Mouse (Mus musculus): Measurements from ENCODE around the gene Gnaq. TPM values are rescaled to one million over a fixed set of nuclear protein-coding genes. Genes with fewer than 3 reads are reported as not detected.
"Not testable (repeated sequence)": the region's sequence is repeated elsewhere in the genome, so short reads cannot be mapped to it uniquely, and the experiment has no call there.

The Gnaq gene
- polyA plus RNA-seq, 1 experiment from 2014 or later: 4.0 TPM

DNA sequence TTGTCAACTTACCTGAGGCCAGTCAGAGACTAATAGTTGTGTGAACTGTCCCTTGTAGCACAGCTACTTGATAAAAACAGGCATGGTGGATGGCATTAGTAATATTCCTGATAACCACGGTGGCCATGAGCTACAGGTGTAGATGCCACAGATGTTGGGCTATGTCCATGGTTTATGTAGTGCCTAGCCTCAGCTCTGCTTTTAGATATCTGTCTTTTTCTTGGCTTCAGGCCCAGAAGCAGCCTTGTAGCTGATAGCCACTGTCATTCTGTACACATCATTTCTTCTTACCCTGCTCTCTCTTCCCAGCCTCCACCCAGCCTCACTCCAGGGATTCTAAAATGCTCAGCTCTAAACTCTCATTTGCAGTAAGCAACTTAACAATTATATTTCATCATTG is 128.3 kb downstream of the Gnaq start:
- 51% methylated on average over 1 of the region's 1 CpGs for WGBS (ENCODE audit: insufficient replicate concordance)
- DNase-seq (no peak), ATAC-seq (ENCODE audit: low read depth) (no peak)
- Histone ChIP-seq H3K9ac (no peak overlapping the region), H3K27ac (no peak overlapping the region), H3K4me3 (replicated peaks) (no peak overlapping the region), H3K4me1 (replicated peaks) (peaks cover 31% of the 10 kb centered on the region), H3K27me3 (no peaks in the 10 kb centered on the region), H3K9me3 (replicated peaks) (no peaks in the 10 kb centered on the region), H3K36me3 (no peaks in the 10 kb centered on the region), H3K4me2 (no peak overlapping the region)

DNA sequence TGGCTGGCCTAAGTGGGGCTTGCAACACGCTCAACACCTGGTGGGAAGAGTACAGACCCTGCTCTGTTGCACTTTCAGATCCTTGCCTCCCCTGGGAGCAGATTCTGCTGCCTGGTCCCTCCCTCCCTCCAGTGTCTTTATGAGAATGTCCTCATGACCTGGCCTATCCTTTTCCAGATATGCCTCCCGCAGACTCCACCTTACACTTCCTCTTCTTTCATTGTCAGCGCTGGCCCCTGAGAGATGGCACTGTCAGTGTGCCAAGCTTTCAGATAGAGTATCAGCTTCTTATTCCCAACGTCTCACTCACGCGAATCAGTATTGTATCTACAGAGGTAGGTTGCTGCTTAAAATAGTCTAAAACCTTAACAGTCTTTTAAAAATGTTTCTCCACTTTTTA is 129.0 kb downstream of the Gnaq start:
- Histone ChIP-seq H3K4me3 (replicated peaks) (no peak overlapping the region), H3K27ac (no peak overlapping the region), H3K9ac (no peak overlapping the region), H3K4me2 (no peak overlapping the region), H3K9me3 (replicated peaks) (no peaks in the 10 kb centered on the region), H3K27me3 (no peaks in the 10 kb centered on the region), H3K4me1 (replicated peaks) (peaks cover 31% of the 10 kb centered on the region), H3K36me3 (no peaks in the 10 kb centered on the region)
- no peak for DNase-seq
- WGBS (ENCODE audit: insufficient replicate concordance): 56% methylated on average over 6 of the region's 6 CpGs
- no peak for ATAC-seq (ENCODE audit: low read depth)

DNA sequence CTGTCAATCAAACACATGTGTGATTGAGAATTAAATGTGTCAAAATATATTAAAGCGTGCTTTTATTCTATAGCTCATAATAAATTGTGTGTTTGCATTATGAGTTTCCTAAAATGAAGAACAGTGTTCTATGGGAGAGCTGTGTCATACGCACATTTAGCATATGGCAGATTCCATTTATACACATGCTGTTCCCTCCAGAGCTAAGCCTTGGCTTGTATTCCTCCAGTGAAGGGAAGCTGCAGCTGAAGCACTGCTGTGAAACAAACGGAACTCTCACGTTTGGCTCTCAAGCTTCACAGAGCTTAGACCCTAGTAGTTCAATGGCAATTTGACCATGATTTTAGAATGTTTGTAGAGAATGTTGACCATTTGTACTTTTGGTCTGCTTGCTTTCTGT is 129.7 kb downstream of the Gnaq start:
- WGBS (ENCODE audit: insufficient replicate concordance): 77% methylated on average over 4 of the region's 4 CpGs
- Histone ChIP-seq H3K9me3 (replicated peaks) (no peaks in the 10 kb centered on the region), H3K4me3 (replicated peaks) (no peak overlapping the region), H3K4me2 (no peak overlapping the region), H3K36me3 (no peaks in the 10 kb centered on the region), H3K9ac (no peak overlapping the region), H3K27me3 (no peaks in the 10 kb centered on the region), H3K27ac (no peak overlapping the region), H3K4me1 (replicated peaks) (peaks cover 31% of the 10 kb centered on the region)
- DNase-seq: no peak
- ATAC-seq (ENCODE audit: low read depth): no peak

DNA sequence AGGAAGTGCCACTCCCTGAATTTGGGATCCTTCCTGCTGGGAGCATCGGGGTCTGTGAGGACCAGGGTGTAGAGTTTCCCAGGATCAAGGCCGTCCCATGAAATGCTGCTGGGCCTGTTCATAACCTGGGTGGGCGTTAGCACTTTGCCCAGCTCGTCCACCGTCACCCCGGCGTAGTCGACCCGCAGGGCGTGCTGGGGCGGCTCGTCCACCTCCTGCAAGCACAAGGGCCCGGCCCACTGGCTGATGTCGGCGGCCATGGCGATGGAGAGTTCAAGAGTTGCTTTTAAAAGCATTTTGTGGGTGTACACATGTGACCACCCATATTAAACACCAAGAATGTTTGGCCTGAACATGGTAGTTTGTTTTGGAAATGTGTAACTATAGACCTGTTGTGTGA is 134.7 kb downstream of the Gnaq start:
- WGBS (ENCODE audit: insufficient replicate concordance): 79% methylated on average over 12 of the region's 16 CpGs

DNA sequence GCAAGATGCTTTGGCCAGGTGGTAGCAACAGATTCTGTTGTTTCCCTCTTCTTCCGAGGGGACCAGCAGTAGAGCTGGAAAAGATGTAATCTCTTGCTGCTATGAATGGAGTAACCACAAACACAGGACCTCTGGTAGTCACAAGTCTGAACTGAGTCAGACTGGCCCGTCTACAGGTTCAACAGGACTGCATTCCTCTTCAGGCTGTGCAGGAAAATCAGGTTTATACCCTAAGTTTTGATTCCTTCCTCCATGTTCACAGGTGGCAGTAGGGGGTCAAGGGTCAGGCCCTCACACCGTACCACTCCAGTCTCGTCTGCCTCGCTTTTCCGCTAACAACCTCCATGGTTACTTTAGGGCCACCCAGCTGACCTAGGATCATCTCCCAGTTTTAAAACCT is 137.6 kb downstream of the Gnaq start:
- no peaks in the 10 kb centered on the region for H3K9me3 ChIP-seq (replicated peaks)
- peaks cover 4% of the 10 kb centered on the region for H3K4me1 ChIP-seq (replicated peaks)
- no peaks in the 10 kb centered on the region for H3K36me3 ChIP-seq
- no peaks in the 10 kb centered on the region for H3K27me3 ChIP-seq
- no peak overlapping the region for H3K4me2 ChIP-seq
- DNase-seq: no peak
- WGBS (ENCODE audit: insufficient replicate concordance): 70% methylated on average over 6 of the region's 6 CpGs
- no peak overlapping the region for H3K27ac ChIP-seq
- no peak overlapping the region for H3K4me3 ChIP-seq (replicated peaks)
- H3K9ac ChIP-seq: no peak overlapping the region
- ATAC-seq (ENCODE audit: low read depth): no peak

More for the DNA sequence above, 134.7 kb downstream of the Gnaq start:
- H3K4me3 ChIP-seq (replicated peaks); H3K27ac ChIP-seq; H3K27me3 ChIP-seq; H3K36me3 ChIP-seq; DNase-seq; H3K4me1 ChIP-seq (replicated peaks); H3K9ac ChIP-seq; ATAC-seq (ENCODE audit: low read depth); H3K4me2 ChIP-seq; H3K9me3 ChIP-seq (replicated peaks): not testable (repeated sequence)

DNA sequence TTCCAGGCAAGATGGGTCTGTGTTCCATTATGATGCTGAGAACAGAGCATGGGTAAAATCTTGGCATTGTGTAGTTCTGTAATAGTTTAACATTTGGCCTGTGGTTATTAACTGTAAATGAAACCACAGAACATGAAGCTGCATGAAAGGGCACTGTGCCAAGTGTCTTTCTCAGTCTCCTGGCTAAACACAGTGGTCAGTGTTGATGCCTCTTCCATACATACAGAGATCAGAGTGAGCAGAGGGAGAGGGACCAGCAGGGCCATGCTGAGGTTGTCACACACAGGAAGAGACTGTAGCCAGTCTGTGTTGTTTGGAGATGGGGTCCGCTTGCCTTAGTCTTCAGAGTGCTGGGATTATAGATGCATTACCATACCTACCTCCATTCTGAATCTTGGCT is 138.4 kb downstream of the Gnaq start:
- H3K27ac ChIP-seq: no peak overlapping the region
- no peak overlapping the region for H3K4me2 ChIP-seq
- H3K4me3 ChIP-seq (replicated peaks): no peak overlapping the region
- no peak for DNase-seq
- no peaks in the 10 kb centered on the region for H3K36me3 ChIP-seq
- H3K9ac ChIP-seq: no peak overlapping the region
- WGBS (ENCODE audit: insufficient replicate concordance): 57% methylated on average over 1 of the region's 1 CpGs
- H3K27me3 ChIP-seq: no peaks in the 10 kb centered on the region
- H3K9me3 ChIP-seq (replicated peaks): no peaks in the 10 kb centered on the region
- H3K4me1 ChIP-seq (replicated peaks): peaks cover 4% of the 10 kb centered on the region
- no peak for ATAC-seq (ENCODE audit: low read depth)

DNA sequence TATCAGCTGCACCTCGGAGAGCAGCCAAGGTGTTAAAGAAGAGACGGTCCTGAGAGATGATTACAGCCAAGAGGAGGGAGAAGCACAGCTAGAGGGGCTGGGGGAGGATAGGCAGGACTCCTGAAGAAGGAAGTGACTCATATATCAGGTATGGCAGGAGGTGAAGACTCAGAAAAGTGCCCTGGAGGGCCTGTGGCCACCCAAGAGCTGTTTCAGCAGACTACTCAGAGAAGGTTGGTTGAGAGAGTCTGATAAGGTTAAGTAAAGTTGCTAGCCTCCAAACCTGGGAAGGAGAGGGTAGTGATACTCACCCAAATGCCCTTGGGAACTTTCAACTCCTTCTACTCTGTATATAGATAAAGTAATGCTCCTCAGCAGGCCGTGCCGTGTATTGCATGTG is 140.4 kb downstream of the Gnaq start:
- Histone ChIP-seq H3K9me3 (replicated peaks) (no peaks in the 10 kb centered on the region), H3K9ac (no peak overlapping the region), H3K4me2 (no peak overlapping the region), H3K4me3 (replicated peaks) (no peak overlapping the region), H3K36me3 (no peaks in the 10 kb centered on the region), H3K4me1 (replicated peaks) (peaks cover 4% of the 10 kb centered on the region), H3K27me3 (no peaks in the 10 kb centered on the region), H3K27ac (no peak overlapping the region)
- ATAC-seq (ENCODE audit: low read depth) (no peak), DNase-seq (no peak)
- 50% methylated on average over 4 of the region's 4 CpGs for WGBS (ENCODE audit: insufficient replicate concordance)

DNA sequence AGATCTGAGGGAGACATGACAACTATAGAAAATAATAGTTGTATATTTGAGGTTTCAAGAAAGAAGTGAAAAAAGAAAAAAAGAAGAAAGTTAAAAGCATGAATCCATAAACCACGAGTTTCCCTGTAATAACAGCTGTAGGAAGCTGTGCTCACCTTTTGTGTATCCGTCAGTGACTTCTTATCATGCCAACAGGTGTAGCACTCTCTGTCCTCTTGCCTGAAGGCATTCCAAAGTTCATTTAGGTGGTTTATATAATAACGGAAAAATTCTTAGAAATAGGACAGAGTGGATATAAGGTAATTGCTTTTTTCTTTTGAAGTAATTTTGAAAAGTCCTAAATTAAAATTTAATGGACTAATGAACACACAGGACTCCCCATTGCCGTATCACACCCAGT is 147.6 kb downstream of the Gnaq start:
- DNase-seq: no peak
- no peak overlapping the region for H3K4me2 ChIP-seq
- no peaks in the 10 kb centered on the region for H3K9me3 ChIP-seq (replicated peaks)
- no peak overlapping the region for H3K27ac ChIP-seq
- 59% methylated on average over 4 of the region's 4 CpGs for WGBS (ENCODE audit: insufficient replicate concordance)
- H3K36me3 ChIP-seq: no peaks in the 10 kb centered on the region
- no peak for ATAC-seq (ENCODE audit: low read depth)
- H3K4me3 ChIP-seq (replicated peaks): no peak overlapping the region
- no peak overlapping the region for H3K9ac ChIP-seq
- H3K4me1 ChIP-seq (replicated peaks): peaks cover 23% of the 10 kb centered on the region
- H3K27me3 ChIP-seq: no peaks in the 10 kb centered on the region

DNA sequence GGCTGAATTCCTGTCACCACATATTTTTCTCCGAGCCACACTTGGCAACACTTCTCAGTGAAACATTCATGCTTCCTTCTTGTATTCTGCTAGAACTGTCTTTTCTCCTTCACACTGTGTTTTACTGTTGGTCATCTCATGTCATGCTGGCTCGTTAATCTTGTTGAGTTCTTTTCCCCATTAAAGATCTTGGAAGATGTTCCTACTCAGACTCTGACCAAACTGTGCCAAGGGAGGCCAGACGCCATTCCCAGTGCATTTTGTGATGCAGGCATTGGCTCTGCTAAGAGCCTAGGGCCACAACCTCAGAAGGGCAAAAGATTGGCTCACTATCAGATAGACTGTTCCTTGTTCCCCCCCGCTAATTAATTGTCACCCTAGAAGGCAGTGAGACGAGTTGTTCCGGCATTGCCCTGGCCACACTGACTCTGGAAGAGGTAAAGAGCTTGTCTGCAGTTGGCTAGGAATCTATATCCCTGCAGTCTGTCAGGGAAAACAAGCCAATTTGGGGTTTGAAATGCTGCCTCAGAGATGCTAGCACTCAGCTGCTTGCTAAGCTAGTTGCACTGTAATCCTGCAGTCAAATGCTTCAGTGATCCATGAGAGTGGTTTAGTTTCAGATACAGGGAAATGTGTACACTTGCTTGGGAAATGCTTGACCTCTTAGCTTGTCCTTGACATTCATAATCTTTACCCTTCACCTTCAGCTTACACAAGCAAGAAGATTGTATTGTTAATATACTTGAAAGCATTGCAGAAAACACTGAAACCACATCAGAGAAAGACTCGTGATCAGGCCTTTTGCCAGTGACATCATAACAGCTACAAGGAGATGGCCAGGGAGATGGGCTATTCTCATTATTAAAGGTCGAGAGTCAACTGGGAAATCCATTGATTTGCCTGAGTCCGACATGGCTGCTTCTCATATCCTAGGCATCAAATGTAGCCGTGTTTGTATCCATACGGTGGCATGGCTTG is 152.7 kb downstream of the Gnaq start:
- no peak overlapping the region for H3K9ac ChIP-seq
- 67% methylated on average over 11 of the region's 11 CpGs for WGBS (ENCODE audit: insufficient replicate concordance)
- H3K36me3 ChIP-seq: no peaks in the 10 kb centered on the region
- peak overlapping the region; percentile 29; the same call in 1 of the 2 replicates for H3K27ac ChIP-seq
- H3K4me1 ChIP-seq (replicated peaks): peaks cover 50% of the 10 kb centered on the region
- ATAC-seq (ENCODE audit: low read depth) (no peak), DNase-seq (no peak)
- no peak overlapping the region for H3K4me2 ChIP-seq
- H3K27me3 ChIP-seq: no peaks in the 10 kb centered on the region
- H3K4me3 ChIP-seq (replicated peaks): no peak overlapping the region
- no peaks in the 10 kb centered on the region for H3K9me3 ChIP-seq (replicated peaks)

DNA sequence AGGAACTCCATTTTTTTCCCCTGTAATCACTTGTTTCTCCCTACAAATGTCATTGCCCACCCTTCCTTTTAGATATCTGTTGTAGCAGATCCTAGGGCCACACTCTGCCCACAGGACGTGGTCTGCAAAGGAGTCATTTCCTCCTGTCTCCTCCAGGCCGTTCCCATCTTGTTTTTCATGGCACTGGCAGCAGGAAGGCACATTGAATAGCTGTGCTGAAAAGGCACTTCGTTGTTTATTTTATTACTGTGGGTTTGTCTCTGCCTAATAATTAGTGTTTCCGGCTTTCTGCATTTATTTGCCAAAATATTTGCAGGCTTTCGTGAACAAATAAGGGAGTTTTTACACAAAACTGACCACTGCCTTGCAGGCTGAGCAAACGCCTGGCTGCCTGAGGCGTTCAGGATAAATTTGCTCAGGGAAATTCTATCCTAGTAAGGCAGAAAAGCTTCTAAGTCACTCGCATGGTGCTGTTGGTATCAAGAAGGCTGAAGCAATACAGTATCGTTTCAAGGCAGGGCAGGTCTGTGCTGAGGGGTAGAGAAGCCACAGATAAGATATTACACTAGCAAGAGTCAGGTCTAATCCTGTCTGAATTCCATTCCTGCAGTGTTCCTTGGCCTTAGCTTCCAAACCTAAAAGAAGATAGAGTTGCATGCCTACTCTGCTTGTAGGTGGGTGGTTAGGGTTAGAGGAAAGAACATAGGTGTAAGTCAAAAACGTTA is 154.0 kb downstream of the Gnaq start:
- 0 out of 2 replicates have a peak overlapping the region, but pooled peaks have one; percentile 5 for H3K4me2 ChIP-seq
- H3K9ac ChIP-seq: no peak overlapping the region
- no peak overlapping the region for H3K4me3 ChIP-seq (replicated peaks)
- peak overlapping the region; percentile 45 for H3K27ac ChIP-seq
- DNase-seq (peak; percentile 26), ATAC-seq (ENCODE audit: low read depth) (peak; percentile 79)
- no peaks in the 10 kb centered on the region for H3K36me3 ChIP-seq
- peaks cover 53% of the 10 kb centered on the region for H3K4me1 ChIP-seq (replicated peaks)
- no peaks in the 10 kb centered on the region for H3K27me3 ChIP-seq
- no peaks in the 10 kb centered on the region for H3K9me3 ChIP-seq (replicated peaks)
- 15% methylated on average over 10 of the region's 10 CpGs for WGBS (ENCODE audit: insufficient replicate concordance)

DNA sequence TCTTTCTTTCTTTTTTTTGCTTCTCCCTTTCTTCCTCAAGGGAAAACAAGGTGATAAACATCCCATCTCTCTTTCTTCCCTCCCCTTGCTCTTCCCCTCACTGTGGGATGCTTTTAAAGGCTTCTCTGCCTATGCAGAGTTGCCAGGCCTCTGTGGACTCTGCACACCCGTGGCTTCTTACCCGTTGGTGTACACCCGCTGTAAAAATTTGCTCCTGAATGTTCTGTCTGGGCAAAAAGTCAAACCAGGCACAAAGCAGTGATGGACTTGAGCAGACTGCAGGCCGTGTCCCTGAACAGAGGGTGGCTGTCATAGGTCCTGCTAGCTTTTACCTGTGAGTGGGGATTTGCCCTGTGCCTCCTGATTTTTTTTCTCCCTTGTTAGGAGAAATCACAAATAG is 154.7 kb downstream of the Gnaq start:
- H3K27me3 ChIP-seq: no peaks in the 10 kb centered on the region
- H3K9ac ChIP-seq: no peak overlapping the region
- H3K36me3 ChIP-seq: no peaks in the 10 kb centered on the region
- no peak for ATAC-seq (ENCODE audit: low read depth)
- H3K4me2 ChIP-seq: no peak overlapping the region
- H3K4me3 ChIP-seq (replicated peaks): no peak overlapping the region
- H3K27ac ChIP-seq: no peak overlapping the region; the same call in 1 of the 2 replicates
- WGBS (ENCODE audit: insufficient replicate concordance): 55% methylated on average over 4 of the region's 4 CpGs
- H3K4me1 ChIP-seq (replicated peaks): peaks cover 57% of the 10 kb centered on the region
- no peak for DNase-seq
- H3K9me3 ChIP-seq (replicated peaks): no peaks in the 10 kb centered on the region

Measured in liver, embryonic 13.5 days (tissue).